Mouse (Mus musculus): ENCODE data around the gene Gm20695. TPM values are rescaled to one million over a fixed set of nuclear protein-coding genes. Genes with fewer than 3 reads are reported as not detected.
"Not testable (repeated sequence)": the region's sequence is repeated elsewhere in the genome, so short reads cannot be mapped to it uniquely, and the experiment has no call there.

The Gm20695 gene
- polyA plus RNA-seq (2015; fragmentation: Nextera tagmentation; extraction: Ambion mirVana), result 2.7 and 3.4 TPM in 2 replicates

DNA sequence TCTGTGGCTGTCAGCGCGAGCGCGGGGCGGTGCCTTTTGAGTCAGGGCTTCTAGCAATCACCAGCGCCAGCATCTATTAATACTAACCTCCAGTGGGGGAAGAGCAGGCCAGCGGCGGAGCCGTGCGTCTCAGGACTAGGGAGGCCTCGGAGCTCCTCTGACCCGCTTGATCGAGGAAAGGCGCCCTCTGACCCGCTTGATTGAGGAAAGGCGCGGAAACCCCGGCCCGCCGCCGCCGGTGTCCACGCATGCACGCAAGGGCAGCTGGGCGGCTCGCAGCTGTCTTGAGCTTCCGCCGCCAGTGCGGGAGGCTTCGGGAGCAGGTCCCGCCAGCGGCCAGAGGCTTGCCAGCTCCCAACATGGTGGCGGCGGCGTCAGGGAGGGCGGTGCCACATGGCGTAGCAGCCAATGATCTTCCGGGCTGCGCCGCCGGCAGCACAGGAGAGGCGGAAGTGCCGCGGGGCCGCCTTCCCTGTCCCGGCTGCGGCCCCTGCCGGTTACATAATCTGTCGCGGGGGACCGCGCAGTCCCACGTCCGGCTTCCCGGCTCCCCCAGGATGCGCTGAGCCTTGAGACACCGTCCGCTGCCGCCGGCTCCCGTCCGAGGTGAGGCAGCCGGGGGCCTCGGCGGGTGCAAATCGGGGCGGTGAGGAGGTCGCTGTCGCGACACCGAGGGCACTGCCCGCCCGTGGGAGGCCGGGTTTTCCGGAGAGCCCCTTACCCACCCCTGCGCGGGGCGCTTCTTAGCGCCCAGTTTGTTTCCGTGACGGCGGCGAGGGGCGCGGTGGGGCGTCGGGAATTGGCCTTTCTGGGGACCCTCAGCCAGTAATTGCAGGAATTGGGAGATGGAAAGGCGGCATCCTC lies at the start of gene Gm20695, which contains the start of gene Zfp597:
Gene Gm20695, plus strand, starts transcription at position 448 of the 864 bp plus-strand sequence.
Gene Zfp597, minus strand, starts transcription at position 361 of the 864 bp plus-strand sequence.
- peak within 1 kb of the TSS; percentile 81 for H3K9ac ChIP-seq
- H3K27ac ChIP-seq, result peak within 1 kb of the TSS; percentile 93
- H3K4me2 ChIP-seq, result peak within 1 kb of the TSS; percentile 67
- WGBS, result under 1% methylated on average over 87 of the region's 88 CpGs
- H3K4me3 ChIP-seq, result peak within 1 kb of the TSS; percentile 85
- H3K9me3 ChIP-seq, result no peaks in the 10 kb centered on the region
- peaks cover 5% of the 10 kb centered on the region; the same call in 1 of the 2 replicates for H3K36me3 ChIP-seq
- peaks cover 10% of the 10 kb centered on the region for H3K4me1 ChIP-seq
- ATAC-seq (ENCODE audit: insufficient number of reproducible peaks, low FRiP score, low TSS enrichment, low read depth), result peak; percentile 99
- H3K27me3 ChIP-seq, result no peaks in the 10 kb centered on the region

- Histone ChIP-seq H3K9me3 (no peaks in the 10 kb centered on the region), H3K4me2 (no peak overlapping the region), H3K9ac (no peak overlapping the region), H3K27me3 (no peaks in the 10 kb centered on the region), H3K4me1 (no peaks in the 10 kb centered on the region), H3K36me3 (no peaks in the 10 kb centered on the region), H3K4me3 (no peak overlapping the region), H3K27ac (no peak overlapping the region)
- 71% methylated on average over 2 of the region's 2 CpGs for WGBS
- ATAC-seq (ENCODE audit: insufficient number of reproducible peaks, low FRiP score, low TSS enrichment, low read depth), result no peak
Measured at GRCm38 (mm10) chr16:3835461-3835860, 49.0 kb upstream of the Gm20695 start.

GRCm38 (mm10) chr16:3839157-3839885 lies 45.1 kb upstream of the Gm20695 start:
- 56% methylated on average over 17 of the region's 17 CpGs for WGBS
- no peak for ATAC-seq (ENCODE audit: insufficient number of reproducible peaks, low FRiP score, low TSS enrichment, low read depth)
- no peaks in the 10 kb centered on the region for H3K9me3 ChIP-seq
- H3K27ac ChIP-seq, result no peak overlapping the region
- no peaks in the 10 kb centered on the region for H3K27me3 ChIP-seq
- no peaks in the 10 kb centered on the region for H3K36me3 ChIP-seq
- H3K4me1 ChIP-seq, result no peaks in the 10 kb centered on the region
- no peak overlapping the region for H3K4me2 ChIP-seq
- no peak overlapping the region for H3K4me3 ChIP-seq
- no peak overlapping the region for H3K9ac ChIP-seq

- no peaks in the 10 kb centered on the region for H3K27me3 ChIP-seq
- 31% methylated on average over 4 of the region's 4 CpGs for WGBS
- H3K4me2 ChIP-seq, result no peak overlapping the region
- no peaks in the 10 kb centered on the region for H3K36me3 ChIP-seq
- no peak overlapping the region for H3K9ac ChIP-seq
- ATAC-seq (ENCODE audit: insufficient number of reproducible peaks, low FRiP score, low TSS enrichment, low read depth), result no peak
- H3K4me3 ChIP-seq, result no peak overlapping the region
- no peak overlapping the region for H3K27ac ChIP-seq
- peaks cover 6% of the 10 kb centered on the region for H3K4me1 ChIP-seq
- H3K9me3 ChIP-seq, result no peaks in the 10 kb centered on the region
Measured at GRCm38 (mm10) chr16:3842989-3843388, 41.5 kb upstream of the Gm20695 start.

DNA sequence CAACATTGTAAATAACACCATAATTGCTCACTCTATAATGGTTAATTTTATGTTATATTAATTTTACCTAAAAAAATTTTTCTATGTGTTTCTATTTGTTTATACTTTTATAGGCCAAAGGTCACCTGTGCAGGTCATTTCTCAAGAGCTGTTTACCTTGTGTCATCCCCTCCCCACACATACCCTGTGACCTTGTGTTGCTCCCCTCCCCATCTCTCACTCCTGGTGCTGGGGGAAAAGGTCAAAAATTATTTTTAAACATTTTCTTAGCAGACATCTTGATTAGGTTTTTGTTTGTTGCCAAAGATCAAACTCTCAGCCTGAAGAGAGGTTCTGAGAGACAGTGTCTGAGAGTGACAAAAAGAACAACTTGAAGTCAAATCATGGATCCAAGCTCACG lies 40.7 kb upstream of the Gm20695 start:
- no peak overlapping the region for H3K27ac ChIP-seq
- no peak overlapping the region for H3K4me2 ChIP-seq
- 68% methylated on average over 1 of the region's 1 CpGs for WGBS
- H3K9ac ChIP-seq, result no peak overlapping the region
- H3K4me3 ChIP-seq, result no peak overlapping the region
- peaks cover 7% of the 10 kb centered on the region for H3K4me1 ChIP-seq
- H3K36me3 ChIP-seq, result no peaks in the 10 kb centered on the region
- H3K9me3 ChIP-seq, result no peaks in the 10 kb centered on the region
- no peaks in the 10 kb centered on the region for H3K27me3 ChIP-seq
- no peak for ATAC-seq (ENCODE audit: insufficient number of reproducible peaks, low FRiP score, low TSS enrichment, low read depth)

- Histone ChIP-seq H3K9ac (peak within 1 kb of the TSS; percentile 60), H3K9me3 (no peaks in the 10 kb centered on the region), H3K4me3 (peak within 1 kb of the TSS; percentile 80), H3K4me2 (peak within 1 kb of the TSS; percentile 74), H3K27me3 (no peaks in the 10 kb centered on the region), H3K4me1 (peaks cover 10% of the 10 kb centered on the region), H3K27ac (peak within 1 kb of the TSS; percentile 59; the same call in 1 of the 2 replicates), H3K36me3 (no peaks in the 10 kb centered on the region)
- 3% methylated on average over 38 of the region's 38 CpGs for WGBS
- ATAC-seq (ENCODE audit: insufficient number of reproducible peaks, low FRiP score, low TSS enrichment, low read depth), result peak; percentile 98
Measured at GRCm38 (mm10) chr16:3846711-3847518, 37.5 kb upstream of the Gm20695 start, which contains the start of gene Zfp174. Zfp174 (plus strand) TSS chr16:3847268.

DNA sequence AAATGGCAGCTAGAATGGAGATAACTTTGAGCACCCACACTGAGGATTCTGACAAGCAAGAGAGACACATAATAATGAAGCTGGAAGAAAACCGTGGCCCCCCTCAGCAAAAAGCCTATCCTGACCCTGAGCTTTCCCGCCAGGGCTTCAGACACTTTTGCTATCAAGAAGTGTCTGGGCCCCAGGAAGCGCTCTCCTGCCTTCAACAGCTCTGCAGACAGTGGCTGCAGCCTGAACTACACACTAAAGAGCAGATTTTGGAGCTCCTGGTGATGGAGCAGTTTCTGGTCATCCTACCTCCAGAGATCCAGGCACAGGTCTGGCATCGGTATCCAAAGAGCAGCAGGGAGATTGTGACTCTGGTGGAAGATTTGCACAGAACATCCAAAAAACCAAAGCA lies 36.6 kb upstream of the Gm20695 start:
- Histone ChIP-seq H3K27me3 (no peaks in the 10 kb centered on the region), H3K9ac (no peak overlapping the region; the same call in 1 of the 2 replicates)
- WGBS, result 71% methylated on average over 4 of the region's 4 CpGs

DNA sequence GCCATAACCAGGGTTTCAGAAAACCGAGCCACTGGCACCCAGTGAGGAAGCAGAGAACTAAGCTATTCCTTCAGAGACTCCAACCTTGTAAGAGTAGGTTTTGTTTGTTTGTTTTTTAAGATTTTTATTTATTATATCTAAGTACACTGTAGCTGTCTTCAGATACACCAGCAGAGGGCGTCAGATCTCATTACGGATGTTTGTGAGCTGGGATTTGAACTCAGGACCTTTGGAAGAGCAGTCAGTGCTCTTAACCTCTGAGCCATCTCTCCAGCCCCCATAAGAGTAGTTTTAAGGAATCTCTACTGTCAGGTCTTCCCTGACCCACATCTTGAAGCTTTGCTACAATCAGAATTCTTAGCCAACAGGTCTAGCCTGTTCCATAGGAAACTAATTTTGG lies 36.0 kb upstream of the Gm20695 start:
- WGBS, result 74% methylated on average over 3 of the region's 3 CpGs
- H3K27me3 ChIP-seq, result no peaks in the 10 kb centered on the region
- no peak overlapping the region for H3K27ac ChIP-seq
- H3K9me3 ChIP-seq, result no peaks in the 10 kb centered on the region
- no peak overlapping the region for H3K9ac ChIP-seq
- no peak overlapping the region for H3K4me2 ChIP-seq
- H3K4me1 ChIP-seq, result peaks cover 10% of the 10 kb centered on the region
- ATAC-seq (ENCODE audit: insufficient number of reproducible peaks, low FRiP score, low TSS enrichment, low read depth), result no peak
- H3K36me3 ChIP-seq, result no peaks in the 10 kb centered on the region
- H3K4me3 ChIP-seq, result no peak overlapping the region

More for the DNA sequence above, 36.6 kb upstream of the Gm20695 start:
- peak overlapping the region; percentile 74 for H3K4me2 ChIP-seq
- peak overlapping the region; percentile 80 for H3K4me3 ChIP-seq
- no peaks in the 10 kb centered on the region for H3K36me3 ChIP-seq
- H3K4me1 ChIP-seq, result peaks cover 10% of the 10 kb centered on the region
- ATAC-seq (ENCODE audit: insufficient number of reproducible peaks, low FRiP score, low TSS enrichment, low read depth), result no peak
- H3K9me3 ChIP-seq, result no peaks in the 10 kb centered on the region
- no peak overlapping the region for H3K27ac ChIP-seq

- not testable (repeated sequence) for H3K4me2 ChIP-seq; H3K9ac ChIP-seq; H3K9me3 ChIP-seq; H3K27ac ChIP-seq; H3K36me3 ChIP-seq; H3K27me3 ChIP-seq; ATAC-seq (ENCODE audit: insufficient number of reproducible peaks, low FRiP score, low TSS enrichment, low read depth); H3K4me3 ChIP-seq
- peaks cover 10% of the 10 kb centered on the region for H3K4me1 ChIP-seq
- WGBS, result 87% methylated on average over 13 of the region's 13 CpGs
Measured at GRCm38 (mm10) chr16:3851301-3851700, 33.1 kb upstream of the Gm20695 start.

- ATAC-seq (ENCODE audit: insufficient number of reproducible peaks, low FRiP score, low TSS enrichment, low read depth), result no peak
- WGBS, result 33% methylated on average over 12 of the region's 12 CpGs
- Histone ChIP-seq H3K9me3 (no peaks in the 10 kb centered on the region), H3K4me2 (no peak overlapping the region), H3K4me3 (no peak overlapping the region), H3K4me1 (peaks cover 9% of the 10 kb centered on the region), H3K9ac (no peak overlapping the region), H3K36me3 (peaks cover 10% of the 10 kb centered on the region; the same call in 1 of the 2 replicates), H3K27ac (no peak overlapping the region), H3K27me3 (no peaks in the 10 kb centered on the region)
Measured at GRCm38 (mm10) chr16:3852586-3852985, 31.9 kb upstream of the Gm20695 start.

DNA sequence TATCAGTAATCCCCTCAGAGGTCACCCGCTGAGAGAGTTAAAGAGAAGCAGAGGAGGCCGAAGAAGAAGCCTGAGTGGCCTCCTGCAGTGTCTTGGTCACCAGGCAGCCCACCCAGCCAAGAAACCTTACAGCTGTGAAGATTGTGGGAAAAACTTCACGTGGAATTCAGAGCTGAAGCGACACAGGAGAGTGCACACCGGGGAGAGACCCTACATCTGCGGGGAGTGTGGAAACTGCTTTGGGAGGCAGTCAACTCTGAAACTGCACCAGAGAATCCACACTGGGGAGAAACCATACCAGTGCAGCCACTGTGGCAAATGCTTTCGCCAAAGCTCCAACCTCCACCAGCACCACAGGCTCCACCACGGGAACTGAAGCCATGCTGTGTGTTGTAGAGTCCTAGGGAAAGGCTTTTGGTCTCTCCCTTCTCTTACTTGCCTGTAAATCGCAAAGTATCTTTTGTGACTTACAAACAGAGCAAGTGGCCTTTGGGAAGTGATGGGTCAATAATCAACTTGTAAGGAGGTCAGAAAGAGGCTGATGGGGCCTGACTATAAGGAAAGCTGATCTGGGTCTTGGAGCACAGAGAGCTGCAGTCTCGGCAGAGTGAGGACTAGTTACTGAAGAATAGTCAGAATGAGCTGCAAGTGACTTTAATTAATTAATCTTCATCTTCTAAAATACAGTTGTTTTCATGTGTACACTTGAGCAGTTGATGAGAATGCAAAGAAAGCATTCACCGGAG lies 29.8 kb upstream of the Gm20695 start:
- H3K27ac ChIP-seq, result no peak overlapping the region
- WGBS, result 70% methylated on average over 11 of the region's 11 CpGs
- H3K4me1 ChIP-seq, result no peaks in the 10 kb centered on the region
- H3K27me3 ChIP-seq, result no peaks in the 10 kb centered on the region
- no peak overlapping the region for H3K4me3 ChIP-seq
- H3K36me3 ChIP-seq, result peaks cover 10% of the 10 kb centered on the region; the same call in 1 of the 2 replicates
- H3K4me2 ChIP-seq, result no peak overlapping the region
- no peak overlapping the region for H3K9ac ChIP-seq
- no peak for ATAC-seq (ENCODE audit: insufficient number of reproducible peaks, low FRiP score, low TSS enrichment, low read depth)
- H3K9me3 ChIP-seq, result no peaks in the 10 kb centered on the region

Measured in limb, embryonic 15.5 days (tissue).